Mouse (Mus musculus) cerebellum, adult 2 months (tissue): ENCODE results near the gene Ascc2.

Experiments
- CTCF ChIP-seq: fragments of 200-500 bp; IDR thresholded peaks from 2 replicates; pipeline ENCODE4 v1.5.1; 2011; ENCODE audit warnings: low read depth, mild to moderate bottlenecking, control low read depth, low read length, moderate library complexity, borderline replicate concordance; ENCODE audit not compliant: insufficient read depth
- POLR2A ChIP-seq: fragments of 200-500 bp; IDR thresholded peaks from 2 replicates; pipeline ENCODE4 v1.6.1; 2011; ENCODE audit warnings: low read length, control low read depth, borderline replicate concordance; ENCODE audit not compliant: insufficient read depth

DNA sequence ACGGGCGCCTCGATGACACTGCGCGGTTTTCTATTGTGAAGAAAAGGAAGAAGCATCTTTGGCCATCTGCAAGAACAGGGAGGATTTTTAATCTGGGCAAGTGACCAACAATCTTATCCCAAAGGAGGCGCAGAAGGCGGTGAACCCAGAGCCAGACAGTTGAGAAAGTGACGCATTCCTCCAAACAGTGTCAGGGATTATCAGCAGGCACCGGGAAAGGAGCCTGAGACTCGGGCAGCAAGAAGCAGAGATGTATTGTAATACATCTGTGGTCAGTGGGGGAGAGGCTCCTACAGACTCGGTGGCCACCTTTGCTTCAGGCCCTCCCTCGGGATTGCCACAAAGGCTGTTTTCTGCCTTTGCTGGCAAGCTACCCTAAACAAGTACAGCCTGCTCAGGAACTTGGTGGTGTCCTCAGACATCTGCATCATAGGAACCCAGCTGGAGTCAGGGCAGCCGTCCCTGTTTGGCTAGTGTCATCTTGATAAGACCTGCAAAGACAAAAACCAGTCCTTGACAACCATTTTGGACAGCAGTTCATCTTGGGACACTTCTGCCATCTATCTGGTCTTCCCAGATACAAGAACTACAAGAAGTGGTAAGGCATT is 16.9 kb upstream of the Ascc2 start:
- TF ChIP-seq POLR2A (no peak), CTCF (no peak)
